Mouse (Mus musculus): ENCODE measurements at regions not wholly inside any gene's neighbourhood (a gene's known extent, or its start where the extent isn't known, plus 50 kb on each side); places are given as distances from the start of the nearest gene placed in this dataset.
A peak's percentile ranks its signal among the peaks of the same experiment; 100 is the strongest.

DNA sequence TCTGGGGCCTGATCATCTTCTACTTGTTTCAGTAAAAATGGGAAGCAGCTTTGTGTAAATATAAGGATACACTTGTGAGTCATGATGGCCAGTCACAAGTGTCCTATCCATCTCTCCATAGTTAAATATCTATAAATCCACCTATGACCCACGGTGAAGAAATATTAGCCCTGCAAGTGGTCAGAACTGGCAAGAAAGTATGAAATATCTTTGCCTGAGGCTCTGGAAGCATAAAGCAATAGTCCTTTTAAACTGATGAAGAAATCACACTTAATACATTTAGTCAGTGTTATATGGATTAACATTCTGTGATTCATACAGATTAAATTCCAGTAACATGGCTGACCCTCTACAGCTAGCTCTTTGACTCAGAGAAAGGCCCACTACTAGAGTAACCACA is 134.8 kb upstream of the Klf6 start:
- no peak for DNase-seq

DNA sequence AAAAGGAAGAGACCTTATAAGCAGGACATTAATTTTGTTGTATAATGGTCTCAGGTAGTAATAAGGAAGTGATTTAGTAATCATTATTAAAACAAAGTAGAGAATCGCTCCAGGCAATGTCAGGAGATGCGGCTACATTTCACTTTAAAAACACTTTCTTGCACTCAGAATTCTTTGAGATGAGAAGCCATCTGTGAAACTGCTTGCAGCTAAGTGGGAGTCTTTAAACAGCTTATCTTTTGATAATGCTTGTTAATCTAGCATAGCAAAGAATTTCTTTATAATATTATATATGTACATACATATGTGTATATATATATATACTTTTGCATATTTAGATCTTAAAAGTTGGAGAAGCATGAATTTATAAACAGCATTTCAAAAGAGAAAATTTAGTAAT is 133.1 kb upstream of the Klf6 start:
- no peak for DNase-seq

DNA sequence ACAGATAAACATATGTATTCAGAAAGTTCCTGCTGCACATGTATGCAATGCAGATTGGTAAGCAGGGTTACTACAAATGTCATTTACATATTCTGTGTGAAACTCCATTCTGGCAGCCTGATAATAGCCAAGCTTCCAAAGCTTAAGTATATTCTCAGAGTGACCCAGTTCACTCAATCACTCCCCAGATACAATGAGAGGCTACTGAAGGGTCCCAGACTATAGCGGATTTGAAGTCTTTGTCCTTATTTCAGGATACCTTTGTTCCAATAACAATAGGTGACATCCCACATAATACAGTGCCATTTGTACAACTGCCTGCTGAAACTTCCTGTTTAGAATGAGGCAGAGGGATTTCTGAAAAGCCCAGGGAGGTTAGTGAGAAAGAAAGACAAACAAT is 132.5 kb upstream of the Klf6 start:
- no peak for DNase-seq

DNA sequence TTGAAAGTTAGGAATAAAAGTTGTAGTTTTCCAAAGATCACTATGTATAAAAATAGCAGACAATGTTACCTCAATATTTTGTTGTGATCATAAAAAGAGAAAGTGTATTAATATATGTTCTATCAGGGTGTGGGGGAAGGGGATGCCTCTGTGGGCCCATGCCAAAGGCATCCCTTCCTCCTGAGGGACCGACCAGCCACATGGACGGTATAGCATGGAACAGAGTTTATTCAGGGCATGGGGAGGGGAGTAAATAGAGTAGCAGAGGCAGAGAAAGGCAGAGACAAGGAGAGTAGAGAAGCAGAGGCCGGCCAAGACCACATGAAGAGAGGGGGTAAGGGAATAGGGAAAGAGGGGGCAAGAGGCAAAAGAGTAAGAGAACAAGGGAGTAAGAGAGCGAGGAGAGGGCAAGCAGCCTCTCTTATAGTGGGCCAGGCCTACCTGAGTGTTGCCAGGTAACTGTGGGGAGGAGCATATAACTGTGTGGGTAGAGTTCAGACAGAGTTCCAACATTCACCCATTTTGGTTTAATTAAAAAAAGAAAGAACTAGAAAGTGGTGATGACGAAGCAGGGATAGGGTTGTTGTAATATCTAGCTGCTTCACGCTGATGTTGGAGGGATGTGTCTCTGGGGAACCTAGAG is 131.7 kb upstream of the Klf6 start:
- DNase-seq: no peak

DNA sequence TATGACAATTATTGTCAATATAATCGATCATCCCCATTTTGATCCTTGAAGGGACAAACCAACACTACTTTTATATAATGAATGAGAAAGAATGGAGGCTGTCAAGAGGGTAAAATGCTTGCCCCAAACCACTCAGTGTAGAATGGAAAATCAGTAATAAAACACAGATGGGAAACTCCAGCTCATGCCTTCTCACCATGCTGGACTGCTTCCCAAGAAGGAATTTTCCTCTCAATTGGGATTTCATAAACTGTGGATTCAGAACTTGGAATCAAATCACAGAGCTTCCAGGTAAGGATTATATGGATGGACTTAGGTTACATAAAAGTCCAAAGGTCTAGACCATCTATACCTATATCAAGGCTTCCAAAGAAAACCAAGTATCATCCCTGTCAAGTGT is 129.1 kb upstream of the Klf6 start:
- DNase-seq: no peak

DNA sequence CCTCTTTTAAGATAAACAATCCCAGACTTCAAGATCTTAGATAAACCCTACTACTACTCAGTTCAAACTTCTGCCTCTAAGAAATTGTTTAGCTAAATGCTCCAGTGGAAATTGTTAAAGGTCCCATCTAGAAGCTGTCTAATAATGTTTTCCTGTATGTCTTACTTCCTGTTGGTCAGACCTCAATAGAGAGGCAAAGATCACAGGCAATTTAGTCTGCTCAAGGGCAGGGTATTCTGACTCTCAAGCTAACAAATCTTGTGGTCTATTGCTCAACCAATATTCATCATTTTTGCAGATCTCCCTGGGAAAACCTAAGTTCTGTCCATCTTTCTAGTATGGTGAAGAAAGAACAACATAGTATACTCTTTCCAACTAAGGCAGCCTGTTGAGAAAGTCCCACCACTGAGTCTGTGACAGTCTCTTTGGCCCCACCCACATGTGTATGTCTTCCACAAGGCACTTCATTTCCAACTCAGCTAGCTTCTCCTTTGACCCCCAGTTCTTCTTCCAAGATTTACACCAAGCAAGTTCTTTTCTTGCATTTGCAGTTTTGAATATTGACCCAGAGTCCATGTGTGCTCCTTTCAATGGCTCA is 126.2 kb upstream of the Klf6 start:
- no peak for DNase-seq

DNA sequence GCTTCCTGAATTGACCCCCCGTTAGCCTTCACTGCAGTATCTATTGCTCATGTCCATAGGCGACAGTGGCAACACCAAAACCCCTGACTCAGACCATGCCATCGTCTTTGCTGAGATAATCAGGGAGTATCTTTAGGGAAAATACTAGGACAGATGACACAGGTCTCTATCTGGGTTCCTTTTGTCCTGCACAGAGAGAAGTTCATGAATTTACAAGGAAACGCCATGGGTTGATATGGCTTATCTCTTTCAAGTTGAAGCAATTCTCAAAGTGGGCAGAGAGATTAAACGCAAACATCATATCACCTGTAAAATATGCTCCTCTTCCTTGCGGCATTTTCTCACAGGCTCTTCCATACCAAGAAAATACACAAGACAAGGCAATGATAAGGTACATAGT is 124.8 kb upstream of the Klf6 start:
- DNase-seq: no peak

DNA sequence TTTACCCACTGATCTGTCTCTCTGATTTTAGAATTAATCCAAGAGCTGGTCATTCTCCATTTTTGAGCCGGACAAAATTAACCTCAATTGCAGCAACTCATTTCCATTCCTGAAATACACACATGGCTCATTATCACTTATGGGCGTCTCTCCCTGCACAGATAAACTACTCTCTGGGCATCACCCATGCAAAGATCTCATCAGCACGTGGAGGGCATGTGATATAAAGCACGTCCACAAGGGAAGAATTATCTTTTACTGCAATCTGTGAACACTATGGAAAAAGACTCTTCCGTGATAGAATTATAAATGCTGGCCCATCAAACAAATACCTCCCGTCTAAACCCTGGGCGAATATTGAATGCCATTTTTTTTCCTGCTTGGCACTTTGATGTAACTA is 124.1 kb upstream of the Klf6 start:
- no peak for DNase-seq

DNA sequence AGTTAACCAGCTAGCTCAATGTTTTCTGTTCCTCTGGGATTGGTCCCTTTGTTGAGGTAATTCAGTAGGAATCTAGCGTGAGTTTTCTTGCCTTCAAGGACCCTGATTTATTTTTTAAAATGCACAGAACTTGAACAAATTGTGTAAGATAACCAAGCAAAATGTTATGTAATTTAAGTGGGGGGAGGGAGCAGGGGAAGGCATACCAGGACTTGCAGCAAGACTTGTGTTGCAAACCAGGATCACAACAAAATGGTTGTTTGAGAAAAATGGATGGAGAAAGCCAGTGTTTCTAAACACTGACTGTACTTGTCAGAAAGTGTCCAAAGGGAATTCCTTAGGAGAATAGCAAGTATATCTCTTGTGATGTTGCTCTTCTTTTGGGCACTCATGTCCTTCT is 120.5 kb upstream of the Klf6 start:
- no peak for DNase-seq

DNA sequence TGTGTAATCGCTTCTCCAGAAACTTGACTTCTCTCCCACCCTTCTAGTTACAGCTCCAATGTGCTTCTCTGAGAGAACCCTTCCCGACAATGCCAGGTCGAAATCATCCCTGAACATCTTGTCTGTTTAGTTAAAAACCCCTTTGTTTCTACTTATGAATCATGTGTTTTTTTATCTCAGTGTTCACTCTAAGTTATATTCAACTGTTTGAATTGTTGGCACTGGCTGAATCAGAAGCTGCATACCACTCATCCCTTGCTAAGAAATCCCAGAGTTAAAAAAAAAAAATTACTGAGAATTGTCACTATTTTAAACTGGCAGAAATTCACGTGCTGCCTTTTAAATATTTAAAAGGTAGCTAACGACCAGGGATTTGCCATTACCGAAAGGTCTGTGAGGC is 116.3 kb upstream of the Klf6 start:
- no peak for DNase-seq

DNA sequence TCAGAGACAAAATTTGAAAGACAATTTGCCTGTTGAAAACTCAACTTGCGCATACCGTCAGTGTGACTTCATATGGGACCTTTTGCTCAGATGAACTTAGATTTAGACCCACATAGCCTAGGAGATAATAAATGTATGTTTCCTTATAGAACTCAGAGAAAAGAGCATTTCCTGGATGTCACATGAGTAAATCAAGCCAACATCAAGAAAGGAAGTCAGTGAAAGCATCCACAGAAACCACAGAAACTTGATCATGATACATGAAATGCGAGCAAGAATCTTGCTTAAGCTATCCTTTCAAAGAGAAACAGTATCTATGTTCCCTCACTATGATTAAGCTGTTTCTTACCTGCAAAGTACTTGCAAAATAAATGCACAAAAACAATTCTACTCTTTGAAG is 104.1 kb upstream of the Klf6 start:
- no peak for DNase-seq

DNA sequence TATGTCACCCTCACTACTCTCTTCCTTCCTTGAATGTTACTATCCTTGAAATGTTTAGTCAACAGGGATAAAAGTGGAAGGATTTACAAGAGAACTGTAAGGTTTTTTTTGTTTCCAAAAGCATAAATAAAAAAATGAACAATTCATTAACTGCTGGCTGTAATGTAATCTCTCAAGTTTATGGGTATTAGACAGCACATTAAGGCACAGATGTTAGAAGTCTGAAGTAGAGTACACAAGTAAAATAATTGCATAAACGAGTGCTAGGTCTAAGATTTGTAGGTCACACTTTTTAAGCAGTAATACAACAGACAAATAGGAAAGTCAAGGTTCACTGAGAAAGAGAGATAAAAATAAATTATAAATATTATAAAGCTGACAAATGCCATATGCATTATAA is 103.3 kb upstream of the Klf6 start:
- DNase-seq: no peak

DNA sequence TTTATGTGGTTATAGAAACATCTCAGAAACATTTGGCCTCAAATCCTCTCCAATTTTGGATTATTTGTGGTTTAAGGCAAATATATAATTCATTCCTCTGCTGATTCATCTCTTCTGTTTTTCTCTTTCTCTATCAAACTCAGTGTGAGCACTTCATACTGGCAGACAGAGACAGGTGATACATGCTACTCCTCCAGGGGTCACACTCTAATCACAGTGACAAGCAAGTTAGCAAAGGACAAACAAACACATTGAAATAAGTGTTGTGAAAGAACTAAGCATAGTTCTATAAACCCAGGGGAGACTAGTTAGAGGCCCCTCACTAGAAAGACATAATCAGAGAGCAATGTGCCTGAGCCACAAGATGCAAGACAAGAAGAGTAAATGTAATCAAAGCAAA is 101.3 kb upstream of the Klf6 start:
- DNase-seq: no peak

DNA sequence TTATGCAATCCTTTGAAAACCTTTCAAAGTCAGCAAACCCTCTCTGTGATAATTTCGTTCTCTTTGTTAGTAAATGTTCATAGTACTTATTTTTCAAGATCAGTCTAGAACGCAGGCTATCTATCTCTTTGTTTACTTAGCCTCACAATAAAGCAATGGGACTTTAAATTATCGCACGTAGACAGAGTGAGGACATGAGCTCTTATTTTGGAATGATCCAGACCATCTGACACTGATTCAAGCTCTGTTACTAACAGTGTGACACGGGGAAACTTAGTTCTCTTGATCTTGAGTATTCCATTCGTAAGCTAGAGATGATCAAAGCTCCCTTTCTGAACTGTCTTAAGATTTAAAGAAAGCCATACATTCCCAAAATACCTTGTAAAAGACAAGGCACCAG is 94.9 kb upstream of the Klf6 start:
- no peak for DNase-seq

DNA sequence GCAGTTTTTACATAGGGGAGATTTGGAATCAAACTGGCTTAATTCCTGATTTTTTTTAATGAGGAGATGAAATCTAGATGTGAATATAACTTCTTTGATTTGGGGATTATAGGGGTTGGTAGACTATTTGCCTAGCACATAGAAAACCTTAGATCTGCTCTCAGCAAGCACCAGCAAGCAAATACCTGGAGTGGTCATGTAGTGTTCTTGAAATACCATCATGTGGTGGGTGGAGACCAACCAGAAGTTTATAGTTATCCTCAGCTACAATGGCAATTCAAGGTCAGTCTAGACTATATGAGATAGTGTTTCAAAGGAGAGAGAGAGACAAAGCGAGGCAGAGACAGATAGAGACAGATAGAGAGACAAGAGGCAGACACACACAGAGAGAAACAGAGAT is 94.1 kb upstream of the Klf6 start:
- DNase-seq: peak; percentile 5

DNA sequence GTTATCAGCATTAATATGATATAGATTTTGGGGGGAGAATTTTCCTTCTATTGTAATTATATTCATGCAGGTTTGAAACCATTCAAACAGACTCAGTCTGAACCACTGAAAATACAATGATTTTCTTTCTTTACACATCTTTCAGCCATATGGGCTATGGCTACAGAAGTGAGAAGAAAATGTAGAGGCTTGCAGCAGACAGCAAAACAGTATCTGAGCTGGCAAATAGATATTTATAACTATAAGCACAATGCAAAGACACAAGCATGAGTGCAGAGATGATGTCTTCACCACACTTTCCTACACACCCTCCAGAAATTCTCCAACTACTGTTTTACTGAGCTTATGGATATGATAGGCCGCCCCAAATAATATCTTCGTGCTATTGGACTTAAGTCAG is 92.6 kb upstream of the Klf6 start:
- no peak for DNase-seq

DNA sequence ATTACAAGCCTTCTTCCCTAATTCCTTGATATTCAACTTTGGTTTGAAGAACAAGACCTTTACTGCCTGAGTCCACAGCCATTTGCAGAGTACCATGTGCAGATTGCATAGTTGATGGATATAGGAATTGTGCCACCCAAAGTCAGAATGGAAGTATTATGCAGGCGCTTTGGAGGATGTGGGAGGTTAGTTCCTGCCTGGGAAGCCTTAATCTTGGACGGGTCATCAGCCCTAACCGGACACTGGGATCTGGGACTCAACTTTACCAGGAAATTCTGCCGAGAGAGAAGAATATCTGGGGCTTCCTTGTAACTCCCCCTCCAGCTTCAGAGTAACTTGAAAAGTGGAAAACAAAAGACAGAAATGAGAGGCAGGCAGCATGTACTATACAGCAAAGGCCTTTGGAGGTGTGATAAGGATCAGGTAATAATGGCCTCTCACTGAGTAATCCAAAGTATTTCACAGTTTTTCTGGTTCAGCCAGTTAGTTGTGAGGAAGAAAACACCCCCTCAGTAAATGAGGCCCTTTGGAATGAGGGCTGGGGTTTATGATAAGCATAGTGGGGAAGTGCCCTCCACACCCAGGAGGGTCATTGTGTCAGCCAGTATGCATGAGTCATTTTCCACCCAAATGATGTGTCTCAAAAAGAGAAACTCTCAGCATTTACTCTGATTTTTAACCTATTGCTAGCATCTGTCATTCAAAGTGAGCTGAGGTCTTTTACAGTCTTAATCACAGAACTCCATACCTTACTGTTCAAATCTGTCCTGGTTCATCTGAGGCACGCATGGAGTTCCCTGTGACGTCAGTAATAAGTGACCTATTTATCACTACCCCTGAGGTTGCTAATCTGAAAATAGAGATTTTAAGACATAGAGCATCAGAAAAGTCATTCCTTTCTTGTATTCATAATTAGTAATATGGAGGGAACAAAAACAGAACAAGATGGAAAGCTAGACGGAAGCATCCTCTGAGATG is 91.7 kb upstream of the Klf6 start:
- peak; percentile 22 for DNase-seq

DNA sequence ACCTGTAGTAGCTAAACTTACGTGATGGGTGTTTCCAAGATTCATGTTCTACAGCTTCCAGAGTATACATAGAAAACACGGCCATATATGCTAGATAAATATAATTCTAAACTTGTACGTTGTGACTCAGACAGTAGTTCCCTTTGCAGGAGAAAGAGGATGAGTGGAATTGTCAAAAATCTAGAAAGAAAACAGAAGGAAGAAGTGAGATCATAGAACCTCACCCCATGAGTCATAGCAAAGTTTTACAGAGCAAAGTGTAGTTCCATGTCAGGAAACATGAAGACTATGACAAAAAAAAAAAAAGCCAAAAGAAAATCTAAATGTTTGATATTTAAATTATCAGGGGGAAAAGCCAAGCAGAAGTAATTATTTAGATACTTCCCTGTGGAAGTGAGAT is 87.5 kb upstream of the Klf6 start:
- DNase-seq: no peak

DNA sequence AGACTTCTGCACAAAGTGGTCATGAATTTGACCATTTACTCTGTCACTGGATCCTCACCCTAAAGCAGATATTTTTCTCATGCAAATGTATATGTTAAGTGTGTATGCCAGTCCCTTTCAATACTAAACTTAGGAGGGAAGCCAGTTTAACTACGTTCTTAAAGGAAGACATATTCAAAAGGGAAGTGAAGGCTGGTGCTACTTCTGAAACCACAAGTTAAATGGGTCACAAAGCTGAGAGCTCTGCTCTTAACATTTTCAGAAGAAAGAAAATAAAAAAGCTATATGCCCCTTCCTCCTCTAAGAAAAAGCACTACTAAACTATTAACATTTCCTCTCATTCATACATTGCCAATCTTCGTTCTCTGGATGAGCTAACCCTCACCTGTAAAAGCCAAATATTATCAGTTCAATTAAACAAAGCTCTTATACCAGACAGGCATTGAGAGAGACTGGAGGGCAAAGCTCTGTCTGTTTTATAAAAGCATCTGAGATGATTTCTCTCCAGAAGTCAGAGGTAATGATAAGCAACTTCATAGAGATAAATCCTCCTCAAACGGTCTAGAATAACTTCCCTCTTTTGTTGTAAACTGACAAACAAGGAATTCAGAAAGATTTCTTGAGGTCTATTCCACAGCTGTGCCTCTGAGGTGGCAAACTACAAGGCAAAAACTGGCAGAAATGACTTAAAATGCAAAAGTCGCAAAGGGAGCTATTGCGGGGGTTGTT is 82.7 kb upstream of the Klf6 start:
- no peak for DNase-seq

DNA sequence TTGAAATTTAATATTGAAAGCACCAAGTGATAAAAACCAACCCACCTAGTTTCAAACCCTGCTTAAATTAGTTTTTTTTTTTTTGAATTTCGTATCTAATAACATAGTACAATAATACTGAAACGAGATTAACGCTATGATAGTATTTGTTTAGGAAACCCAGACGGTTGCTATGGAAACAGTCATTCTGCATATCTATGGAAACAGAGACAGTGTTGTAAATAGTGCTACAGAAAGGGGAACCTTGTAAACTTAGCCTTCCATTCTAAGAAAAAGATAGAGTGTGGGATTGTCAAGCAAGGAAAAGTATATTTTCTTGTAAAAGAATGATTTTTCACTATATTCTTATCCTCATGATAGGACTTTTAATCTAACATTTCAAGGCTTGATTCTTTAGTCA is 81.9 kb upstream of the Klf6 start:
- no peak for DNase-seq

DNA sequence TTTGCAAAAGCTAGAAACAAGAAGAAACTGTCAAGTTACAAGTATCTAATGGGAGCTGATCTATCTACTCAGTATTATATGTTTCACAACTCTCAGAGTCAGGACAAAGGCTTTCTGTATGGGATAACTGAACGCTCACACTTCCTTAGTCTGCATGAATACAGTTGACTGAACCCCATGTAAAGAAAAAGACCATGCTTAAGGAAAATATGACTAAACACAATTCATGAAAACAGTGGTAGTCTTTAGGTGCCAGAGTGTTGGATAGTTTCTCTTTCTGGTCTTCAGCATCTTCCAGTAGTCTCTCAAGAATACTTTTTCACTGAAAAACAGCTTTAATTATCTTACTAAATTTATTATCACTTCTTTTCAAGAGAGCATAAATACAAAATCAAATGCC is 78.7 kb upstream of the Klf6 start:
- DNase-seq: no peak

DNA sequence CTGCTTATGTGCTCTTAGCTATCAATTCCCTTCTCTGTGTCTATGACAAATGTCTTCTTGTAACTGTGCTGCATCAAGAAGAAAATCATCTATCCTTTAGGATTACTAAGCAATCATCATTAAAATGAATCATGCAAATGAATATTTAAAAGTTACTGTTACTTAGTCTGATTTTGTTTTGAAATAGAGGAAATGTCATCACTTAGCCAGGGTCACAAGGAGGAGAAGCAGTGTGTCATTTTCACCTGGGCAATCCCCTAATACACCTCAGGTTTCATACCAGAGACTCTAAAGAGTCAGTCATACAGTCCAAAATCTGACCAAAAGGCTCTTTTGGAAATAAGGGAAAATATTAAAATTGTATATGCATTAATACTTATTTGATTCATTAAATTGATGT is 74.2 kb upstream of the Klf6 start:
- DNase-seq: no peak

DNA sequence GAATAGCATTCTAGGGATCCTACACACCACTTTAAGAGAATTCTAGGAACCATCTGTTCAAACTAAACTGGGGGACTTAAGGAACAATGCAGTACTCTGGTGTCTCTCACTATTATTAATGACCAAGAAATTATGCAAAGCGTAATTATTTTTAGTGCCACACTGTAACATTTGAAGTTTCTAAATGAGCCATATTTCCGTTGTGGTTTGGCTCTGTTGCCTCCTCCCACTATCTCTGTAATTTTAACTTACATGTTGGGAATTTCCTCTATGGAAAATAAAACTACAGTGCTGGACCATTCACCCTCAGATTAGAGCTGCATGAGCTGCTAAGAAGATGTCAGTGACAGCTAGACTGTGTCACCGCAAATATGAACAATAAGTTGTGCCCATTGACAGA is 72.0 kb upstream of the Klf6 start:
- DNase-seq: no peak

DNA sequence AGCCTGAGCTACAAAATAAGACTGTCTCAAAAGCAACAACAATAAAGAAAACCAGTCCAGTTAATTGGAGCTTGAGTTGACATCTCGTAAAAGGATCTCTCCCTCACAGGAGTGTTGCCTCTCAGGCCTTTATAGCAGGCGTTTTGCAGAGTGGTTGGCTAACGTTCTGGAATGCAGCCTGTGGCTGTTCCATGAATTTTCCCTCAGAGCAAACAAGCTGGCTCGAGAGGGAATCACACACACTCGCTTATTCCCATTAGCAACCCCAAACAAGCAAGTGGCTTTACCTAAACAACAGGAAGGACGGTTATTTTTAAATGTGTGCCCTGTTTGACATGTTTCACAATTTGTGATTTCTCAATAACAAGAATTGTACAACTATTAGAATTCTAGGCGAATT is 59.2 kb upstream of the Klf6 start:
- peak; percentile 71 for DNase-seq

All from lung, postnatal 10 days (tissue).